Mouse (Mus musculus): ENCODE measurements around the gene Tnfrsf13c.
A peak's percentile ranks its signal among the peaks of the same experiment; 100 is the strongest.

GRCm38 (mm10) chr15:82271201-82271600 is 47.0 kb upstream of the Tnfrsf13c start:
- TF ChIP-seq CTCF (IDR thresholded peaks at IDR 0.05; ENCODE audit: borderline replicate concordance, insufficient read depth, low read depth, low read length) (peak; percentile 91), POLR2A (IDR thresholded peaks at IDR 0.05; ENCODE audit: borderline replicate concordance, insufficient read depth, low read length) (no peak)
